Mouse (Mus musculus): ENCODE data around the gene Tshz2.

Gene Tshz2

DNA sequence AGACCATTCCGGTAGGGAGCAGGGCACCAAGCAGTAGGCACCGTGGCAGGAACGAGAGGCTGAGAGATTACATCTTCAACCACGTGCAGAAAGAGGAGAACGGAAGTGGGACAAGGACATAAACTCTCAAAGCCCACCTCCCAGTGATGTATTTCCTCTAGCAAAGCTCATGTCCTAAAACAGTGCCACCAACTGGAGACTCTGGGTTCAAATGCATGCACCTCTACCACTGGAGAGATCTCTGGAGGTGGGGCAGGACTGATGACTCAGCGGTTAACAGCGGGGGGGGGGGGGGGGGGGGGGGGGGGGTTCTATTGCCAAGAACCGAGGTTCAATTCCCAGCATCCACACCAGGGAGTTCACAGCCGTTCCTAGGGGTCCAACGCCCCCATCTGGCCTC lies 410.5 kb downstream of the Tshz2 start:
- no peak for DNase-seq (ENCODE audit: low read depth, low spot score)

DNA sequence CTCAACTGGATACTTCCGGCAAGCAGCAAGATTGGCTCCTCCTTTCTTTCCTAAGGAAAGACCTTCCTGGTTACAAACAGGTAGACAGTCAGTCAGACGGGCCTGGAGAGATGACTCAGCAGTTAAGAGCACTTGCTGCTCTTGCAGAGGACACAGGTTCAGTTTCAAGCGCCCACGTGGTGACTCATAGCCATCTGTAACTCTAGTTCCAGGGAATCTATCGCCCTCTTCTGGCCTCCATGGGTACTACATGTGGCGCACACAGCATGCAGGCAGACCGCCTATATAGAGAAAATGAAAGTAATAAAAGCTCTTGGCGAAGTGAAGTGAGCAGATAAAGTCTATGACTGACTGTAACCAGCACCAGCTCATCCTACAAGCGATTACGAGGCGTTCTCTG lies 413.1 kb downstream of the Tshz2 start:
- DNase-seq (ENCODE audit: low read depth, low spot score) = peak; percentile 30

DNA sequence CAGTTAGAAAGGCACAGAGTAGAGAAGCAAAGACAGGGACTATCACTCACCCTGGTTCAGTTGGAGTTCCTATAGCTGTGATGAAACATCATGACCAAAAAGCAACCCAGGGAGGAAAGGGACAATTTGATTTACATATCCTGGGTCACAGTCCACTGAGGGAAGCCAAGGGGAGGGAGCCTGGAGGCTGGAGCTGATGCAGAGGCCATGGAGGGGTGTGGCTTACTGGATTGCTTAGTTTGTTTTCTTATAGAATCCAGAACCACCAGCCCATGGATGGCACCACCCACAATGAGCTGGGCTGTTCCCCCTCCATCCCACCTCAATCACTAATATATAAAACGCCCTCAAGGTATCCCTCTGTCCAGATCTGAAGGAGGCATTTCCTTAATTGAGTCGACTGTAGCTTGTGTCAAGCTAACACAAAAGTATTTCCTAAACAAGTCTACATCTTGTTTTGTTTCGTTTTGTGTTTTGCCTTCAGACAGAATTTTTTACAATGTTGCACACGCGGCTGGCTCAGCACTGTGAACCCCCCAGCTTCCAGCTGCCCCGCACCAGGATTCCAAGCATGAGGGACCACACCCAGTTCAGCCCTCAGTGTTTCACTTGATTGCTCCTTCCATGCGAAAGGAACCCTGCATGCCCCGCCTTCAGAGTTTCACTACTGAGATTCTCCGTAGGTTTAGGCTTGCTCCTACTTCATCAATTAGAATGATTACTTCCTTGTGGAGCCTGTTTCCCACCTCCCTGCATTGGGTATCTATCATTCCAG lies 413.7 kb downstream of the Tshz2 start:
- no peak for DNase-seq (ENCODE audit: low read depth, low spot score)

DNA sequence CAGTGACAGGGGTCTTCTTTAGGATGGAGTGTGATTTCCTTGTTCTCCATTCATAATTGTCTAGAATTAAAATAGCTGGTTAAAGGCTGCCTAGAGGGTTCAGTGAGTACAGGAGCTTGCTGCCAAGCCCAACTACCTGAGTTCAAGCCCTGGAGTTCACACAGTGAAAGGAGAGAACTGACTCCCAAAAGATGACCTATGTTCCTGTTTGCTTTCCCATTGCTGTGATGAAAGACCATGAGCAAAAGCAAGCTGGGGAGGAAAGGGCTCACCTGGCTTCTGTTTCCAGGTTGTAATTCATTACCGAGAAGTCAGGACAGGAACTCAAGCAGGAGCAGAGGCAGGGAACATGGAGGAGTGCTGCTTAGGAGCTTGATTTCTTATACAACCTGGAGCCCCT lies 416.0 kb downstream of the Tshz2 start:
- no peak for DNase-seq (ENCODE audit: low read depth, low spot score)

DNA sequence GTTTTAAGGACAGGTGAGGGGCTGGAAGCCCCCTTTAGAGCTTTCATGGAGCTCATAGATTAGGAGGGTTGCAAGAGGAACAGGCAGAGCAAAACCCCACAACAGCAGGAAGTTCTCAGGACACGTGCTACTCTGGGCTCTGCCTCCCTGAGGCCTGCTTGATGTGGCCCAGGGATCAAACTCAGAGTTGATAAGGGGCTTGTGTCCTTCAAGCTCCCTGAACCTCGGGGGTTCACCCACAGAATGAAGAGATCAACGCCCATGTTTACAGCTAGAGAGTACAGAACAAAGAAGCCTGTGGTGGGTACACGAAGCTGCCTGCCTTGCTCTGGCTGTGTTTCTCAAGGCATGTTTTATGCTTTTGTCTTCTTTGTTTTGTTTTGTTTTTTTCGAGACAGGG lies 417.8 kb downstream of the Tshz2 start:
- no peak for DNase-seq (ENCODE audit: low read depth, low spot score)

DNA sequence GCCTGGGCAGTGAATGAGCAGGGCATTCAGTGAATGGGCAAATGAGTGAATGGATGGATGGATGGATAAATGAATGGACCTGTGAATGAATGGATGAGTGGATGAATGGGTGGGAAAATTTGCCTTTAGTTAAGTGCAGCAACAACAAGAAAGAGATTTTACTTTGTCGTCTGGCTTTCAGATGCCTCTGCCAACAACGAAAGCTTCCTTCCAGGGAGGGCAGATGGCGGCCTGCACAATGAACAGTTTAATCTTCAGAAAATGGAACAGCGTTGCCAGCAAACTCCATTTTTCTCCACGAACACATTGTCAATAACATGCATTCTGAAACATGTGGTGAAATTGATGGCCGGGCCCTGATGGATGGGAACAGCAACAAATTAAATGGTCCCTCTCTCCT lies 418.6 kb downstream of the Tshz2 start:
- no peak for DNase-seq (ENCODE audit: low read depth, low spot score)

DNA sequence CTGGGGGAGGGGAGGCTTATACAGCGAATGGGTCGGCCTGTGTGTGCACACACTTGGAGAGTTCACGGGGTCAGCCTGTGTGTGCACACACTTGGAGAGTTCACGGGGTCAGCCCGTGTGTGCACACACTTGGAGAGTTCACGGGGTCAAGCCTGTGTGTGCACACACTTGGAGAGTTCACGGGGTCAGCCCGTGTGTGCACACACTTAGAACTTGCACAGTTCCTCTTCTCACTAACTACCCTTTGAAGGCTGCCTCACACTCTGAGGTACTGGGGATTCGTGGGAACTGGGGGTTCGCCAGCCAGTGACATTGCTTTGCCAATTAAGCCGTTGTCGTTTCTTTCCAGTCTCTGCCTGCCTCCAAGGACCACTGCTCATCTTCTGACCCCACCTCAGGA lies 422.1 kb downstream of the Tshz2 start:
- no peak for DNase-seq (ENCODE audit: low read depth, low spot score)

DNA sequence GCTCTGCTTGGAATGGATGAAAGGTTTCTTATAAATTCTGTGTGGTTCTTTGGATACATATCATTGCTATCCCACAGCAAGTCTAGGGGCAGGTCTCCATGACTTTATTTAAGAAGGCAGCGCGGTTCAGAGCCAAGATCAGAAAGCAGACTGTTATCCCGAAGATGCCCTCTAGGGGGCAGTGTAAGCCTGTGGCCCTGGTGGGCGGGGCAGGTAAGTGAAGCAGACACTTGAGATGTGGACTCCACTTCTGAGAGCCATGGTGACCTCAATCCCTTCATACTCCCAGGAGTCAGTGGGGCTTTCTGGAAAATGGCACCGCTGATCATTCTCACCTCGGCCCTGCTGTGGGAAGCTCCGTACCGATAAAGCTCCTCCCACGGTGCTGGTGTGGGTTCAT lies 422.6 kb downstream of the Tshz2 start:
- DNase-seq (ENCODE audit: low read depth, low spot score) = peak; percentile 80

DNA sequence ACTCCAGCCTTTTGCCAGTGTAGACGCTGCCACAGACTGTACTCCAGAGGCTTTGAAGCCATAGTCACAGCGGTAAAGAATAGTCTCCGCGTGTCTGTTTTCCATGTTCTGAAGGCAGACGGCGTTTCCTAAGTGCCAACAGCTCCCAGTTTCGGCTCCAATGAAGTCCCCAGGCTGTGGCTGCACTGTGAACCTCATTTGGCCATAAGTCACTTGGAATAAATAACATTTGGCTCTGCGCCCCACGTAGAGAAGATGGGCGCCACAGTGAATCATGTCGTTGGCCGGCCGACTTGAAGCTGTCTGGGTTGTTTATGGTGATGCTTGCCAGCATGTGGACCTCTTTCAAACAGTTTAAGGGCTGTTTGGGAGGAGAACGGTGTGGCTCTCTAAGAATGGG lies 426.0 kb downstream of the Tshz2 start:
- DNase-seq (ENCODE audit: low read depth, low spot score) = no peak

DNA sequence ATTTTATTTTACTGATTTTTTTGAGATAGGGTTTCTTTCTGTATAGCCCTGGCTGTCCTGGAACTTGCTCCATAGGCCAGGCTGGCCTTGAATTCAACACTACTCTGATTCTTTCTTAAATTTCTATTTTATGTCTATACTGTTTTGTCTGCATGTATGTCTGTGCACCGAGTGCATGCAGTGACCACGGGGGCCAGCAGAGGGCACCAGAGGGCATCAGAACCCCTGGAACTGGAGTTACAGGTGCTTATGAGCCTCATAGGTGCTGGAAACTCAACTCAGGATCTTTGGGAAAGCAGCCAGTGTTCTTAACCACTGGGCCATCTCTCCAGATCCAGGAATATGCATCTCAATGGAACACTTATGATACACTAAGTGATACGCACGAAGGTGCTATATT lies 427.3 kb downstream of the Tshz2 start:
- DNase-seq (ENCODE audit: low read depth, low spot score) = peak; percentile 58

DNA sequence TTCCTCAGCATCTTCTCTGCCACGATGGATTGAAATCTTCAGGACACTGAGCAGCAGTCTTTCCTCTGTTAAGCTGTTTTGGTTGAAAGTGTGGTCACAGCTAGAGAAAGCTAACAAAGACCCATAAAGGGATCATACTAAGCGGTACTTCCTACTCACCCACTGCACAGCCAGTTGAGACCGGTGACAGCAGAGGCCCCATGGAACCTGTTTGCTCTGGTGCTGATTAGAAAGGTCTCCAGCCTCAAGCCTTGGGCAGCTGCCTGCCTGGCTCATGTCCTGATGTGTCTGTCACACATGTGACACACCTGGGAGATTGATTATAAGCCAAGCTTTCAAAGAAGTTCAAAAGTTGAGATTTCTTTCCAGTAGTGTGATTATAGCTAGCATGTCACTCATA lies 429.6 kb downstream of the Tshz2 start:
- no peak for DNase-seq (ENCODE audit: low read depth, low spot score)

DNA sequence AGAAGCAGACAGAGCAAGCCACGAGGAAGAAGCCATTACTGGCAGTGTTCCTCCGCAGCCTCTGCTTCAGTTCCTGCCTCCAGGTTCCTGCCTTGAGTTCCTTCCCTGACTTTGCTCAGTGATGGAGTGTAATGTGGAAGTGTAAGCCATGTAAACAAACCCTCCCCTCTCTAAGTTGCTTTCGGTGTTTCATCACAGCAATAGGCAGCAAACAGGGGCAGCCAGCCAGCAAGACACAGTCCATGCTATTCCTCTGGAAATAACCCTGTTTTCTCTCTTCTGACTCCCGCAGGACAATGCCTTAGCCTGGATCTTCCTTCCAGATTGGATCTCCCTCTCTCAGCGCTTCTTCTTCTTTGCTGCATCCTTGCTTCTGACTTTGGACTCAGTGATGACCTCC lies 437.2 kb downstream of the Tshz2 start:
- no peak for DNase-seq (ENCODE audit: low read depth, low spot score)

DNA sequence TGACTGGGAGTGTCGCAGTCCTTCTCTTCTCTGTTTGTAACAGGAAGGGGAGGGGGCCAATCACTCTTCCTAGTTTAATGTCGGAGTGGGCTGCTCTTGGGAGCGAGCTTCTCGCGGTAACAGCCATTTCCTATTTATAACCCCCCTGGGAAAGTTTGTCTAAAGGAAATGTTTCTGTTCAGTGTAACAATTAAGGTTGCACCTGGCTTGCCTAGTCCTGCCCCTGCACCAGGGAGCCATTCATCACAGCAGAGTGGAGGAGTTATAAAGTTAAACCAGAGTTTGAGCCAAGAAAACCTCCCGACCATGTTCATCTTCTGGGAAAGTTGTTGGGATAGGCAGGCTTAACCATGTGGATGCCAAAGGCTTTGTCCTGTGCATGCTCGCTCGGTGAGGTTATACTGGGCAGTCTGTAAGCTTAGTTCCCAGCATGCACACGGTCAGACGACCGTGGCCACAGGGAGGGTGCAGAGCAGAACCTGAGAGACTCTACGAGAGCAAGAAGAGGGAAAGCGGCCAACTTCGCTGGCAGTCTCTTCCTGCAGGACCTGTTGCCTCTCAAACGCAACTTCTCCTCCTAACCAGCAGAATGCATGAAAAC lies 437.9 kb downstream of the Tshz2 start:
- DNase-seq (ENCODE audit: low read depth, low spot score) = no peak

DNA sequence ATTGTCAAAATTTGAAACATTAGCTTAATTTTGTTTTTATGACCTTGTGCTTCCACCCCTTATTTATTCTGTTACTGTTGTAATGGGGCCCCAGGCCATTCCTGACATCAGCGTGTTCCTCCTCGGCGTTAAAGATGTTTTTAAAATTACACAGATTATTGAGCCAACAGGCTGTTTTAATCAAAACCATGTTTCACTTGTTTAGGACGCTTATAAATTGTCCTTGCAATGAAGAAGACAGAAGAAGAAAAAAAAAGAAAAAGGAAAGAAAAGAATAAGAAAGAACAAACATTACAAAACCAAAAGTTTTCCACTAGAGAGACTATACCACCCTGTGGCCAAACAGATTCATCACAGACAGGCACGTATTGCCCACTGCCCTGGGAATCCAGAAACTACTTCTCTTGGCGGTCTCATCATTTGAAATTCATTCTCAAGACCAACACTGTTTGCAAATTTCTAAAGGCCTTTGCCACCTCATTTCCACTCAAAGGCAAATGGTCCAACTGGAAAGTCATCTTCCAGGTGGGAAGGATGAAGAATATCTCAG lies 444.2 kb downstream of the Tshz2 start:
- no peak for DNase-seq (ENCODE audit: low read depth, low spot score)

DNA sequence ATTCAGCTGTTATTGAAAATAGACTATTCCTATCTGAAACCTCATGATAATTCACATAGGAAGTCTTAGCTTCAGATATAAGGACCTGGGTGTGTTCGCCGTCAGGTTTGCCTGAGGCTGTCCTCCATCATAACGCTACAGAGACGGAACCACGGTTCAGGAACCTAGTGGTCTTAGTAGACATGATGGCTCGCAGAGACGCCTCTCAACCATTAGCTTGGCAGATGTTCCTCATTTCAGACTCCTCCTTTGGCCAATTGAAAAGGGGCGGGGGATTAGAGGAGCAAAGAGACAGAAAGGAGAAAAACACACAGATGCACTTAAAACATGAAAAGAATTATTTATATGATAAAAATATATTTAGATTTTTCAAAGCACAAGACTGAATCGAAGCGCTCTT lies 445.2 kb downstream of the Tshz2 start:
- DNase-seq (ENCODE audit: low read depth, low spot score) = no peak

DNA sequence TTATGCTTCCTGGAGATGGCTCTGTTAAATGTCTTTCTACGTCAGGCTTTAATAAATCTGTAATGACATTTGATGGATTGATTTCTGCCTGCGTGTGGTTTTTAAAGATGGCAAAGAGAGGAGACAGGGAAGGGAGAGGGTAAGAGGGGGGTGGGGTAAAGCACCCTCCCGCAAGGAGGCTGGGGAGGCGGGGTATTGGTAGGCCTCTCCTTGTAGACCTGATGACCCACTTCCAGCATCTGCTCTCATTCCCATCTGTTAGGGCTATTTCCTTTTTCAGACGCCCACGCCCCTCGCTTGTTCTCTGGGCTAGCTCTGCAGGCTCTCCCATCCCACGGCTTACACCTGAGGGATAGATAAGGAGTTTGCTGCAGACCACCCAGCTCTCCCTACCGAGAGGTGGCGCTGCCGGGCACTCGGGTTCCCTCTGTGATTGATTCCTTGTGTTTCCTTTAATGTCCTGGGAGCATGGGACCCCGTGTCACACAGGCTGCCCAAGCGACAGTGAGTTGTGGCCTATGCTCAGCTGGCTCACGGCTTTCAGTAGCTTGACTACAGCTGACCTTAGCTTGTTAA lies 445.7 kb downstream of the Tshz2 start:
- DNase-seq (ENCODE audit: low read depth, low spot score) = no peak

DNA sequence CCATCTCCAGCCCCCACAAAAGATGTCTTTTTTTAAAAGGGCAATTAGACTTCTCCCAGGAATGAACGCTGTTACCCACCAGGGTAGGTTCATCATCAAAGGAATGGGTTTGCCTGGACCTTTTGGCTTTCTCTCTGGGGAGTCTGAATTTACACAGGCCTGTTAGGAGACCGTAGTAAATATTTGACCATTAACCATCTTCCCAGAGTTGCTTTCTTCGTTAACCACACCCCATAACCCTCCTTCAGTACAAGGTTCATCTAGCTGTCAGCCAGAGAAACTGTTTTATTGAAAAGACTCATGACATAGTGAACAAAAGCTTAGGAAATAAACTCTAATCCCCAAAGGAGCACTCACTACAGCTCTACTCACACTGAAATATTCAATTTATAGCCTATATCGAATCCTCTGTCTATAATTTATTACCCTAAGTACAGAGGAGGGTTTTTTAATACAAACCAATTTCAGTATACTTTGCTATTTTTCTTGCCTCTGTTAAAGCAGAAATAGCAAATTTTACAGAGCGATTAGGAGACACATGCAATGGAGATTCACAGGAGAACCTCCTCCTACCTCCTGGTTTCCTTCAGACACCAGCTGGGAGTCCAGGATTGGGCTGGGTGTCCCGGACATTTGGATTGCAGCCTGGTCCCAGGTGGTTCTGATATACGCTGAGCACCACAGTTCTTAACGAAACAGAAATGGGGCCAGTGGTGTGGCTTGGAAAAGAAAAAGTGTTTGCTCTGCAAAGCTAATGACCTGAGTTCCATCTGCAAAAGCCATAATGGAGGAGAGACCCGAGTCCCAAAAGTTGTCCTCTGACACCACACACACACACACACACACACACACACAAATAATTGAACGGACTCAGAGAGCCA lies 459.0 kb downstream of the Tshz2 start:
- no peak for DNase-seq (ENCODE audit: low read depth, low spot score)

DNA sequence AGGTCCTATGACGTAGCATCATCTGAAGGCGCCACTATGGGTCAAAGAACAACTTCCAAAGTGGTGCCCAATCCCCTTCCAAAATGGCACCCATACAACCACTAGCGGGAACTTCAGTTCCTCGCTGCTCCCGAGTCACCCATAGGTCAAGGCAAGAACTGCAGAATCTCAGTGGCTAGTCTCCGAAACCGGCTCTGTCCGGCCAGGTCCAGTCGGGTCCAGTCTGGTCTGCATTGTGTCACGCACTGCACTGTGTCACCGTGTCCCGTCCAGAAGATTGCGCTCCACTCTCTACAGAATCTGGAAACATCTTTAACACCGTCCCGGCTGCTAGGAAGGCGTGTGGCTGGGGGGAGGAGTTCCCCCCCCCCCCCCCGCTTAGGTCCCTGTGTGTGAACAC lies 461.4 kb downstream of the Tshz2 start:
- no peak for DNase-seq (ENCODE audit: low read depth, low spot score)

DNA sequence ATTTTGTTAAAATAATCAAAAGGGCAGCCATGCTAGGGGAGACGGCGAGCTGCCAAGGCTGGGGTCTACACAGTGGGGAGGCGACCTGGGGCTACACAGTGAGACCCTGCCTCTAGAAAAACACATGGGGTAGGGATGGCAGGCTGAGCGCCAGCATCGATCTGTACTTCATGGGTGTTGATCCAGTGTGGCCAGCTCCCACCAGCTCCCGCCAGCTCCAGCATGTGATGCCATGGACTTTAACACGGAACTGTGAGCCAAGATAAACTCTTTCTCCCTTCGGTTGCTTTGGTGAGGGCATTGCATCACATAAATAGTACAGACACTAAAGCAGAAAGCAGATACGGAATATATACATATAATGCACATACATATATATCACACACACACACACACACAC lies 462.1 kb downstream of the Tshz2 start:
- DNase-seq (ENCODE audit: low read depth, low spot score) = no peak

DNA sequence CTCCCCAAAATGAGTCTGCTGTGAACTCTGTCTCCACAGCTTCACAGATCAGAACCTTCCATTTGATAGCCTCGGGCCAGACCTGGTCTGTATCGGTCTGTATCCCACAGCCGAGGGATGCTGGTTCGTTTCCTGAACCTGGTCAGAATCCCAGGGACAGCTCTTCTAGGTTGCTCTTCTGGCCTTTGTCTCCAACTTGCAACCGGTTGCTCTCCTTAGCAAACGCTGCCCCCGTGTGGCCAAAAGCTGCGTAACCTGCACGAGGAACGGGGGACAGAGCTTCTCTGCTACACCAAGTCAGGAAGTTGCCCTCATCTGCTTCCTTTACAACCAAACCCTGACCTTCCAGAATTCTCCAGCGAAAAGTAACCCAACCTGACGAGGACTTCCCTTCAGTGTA lies 468.3 kb downstream of the Tshz2 start:
- DNase-seq (ENCODE audit: low read depth, low spot score) = peak; percentile 91

DNA sequence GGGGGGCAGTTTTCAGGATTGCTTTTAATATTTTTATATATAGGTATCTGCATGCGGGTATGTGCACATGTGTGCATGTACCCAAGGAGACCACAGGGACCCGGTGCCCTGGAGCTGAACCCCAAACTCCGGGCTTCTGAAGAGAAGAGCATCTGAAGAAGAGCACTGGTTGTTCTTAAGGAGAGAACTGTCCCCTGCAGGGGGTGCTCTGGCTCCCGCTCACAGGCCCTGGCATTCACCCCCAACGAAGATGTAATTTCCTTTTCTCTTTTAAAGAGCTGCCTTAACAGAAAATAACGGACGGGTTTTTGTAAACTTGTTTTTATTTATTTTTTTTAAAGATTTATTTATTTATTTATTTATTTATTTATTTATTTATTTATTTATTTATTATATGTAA lies 469.1 kb downstream of the Tshz2 start:
- peak; percentile 49 for DNase-seq (ENCODE audit: low read depth, low spot score)

DNA sequence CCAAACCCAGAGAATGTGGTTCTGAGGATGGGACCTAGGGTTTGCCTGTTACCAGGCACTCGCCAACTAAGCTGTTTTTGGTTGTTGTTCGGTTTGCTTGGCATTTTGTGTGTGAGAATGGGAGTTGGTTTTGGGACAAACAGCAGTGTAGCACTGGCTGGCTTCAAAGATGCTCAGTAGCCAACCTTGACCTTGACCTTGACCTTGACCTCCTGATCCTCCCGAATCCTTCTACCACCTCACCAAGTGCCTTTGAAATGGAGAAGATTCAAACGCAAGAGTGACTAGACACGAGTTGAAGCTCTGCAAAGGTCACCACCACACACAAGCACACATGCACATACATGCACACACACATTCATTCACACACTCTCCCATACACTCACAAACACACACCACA lies 470.5 kb downstream of the Tshz2 start:
- no peak for DNase-seq (ENCODE audit: low read depth, low spot score)

All from CD4-positive, CD25-positive, alpha-beta regulatory T cell, adult 2 months (primary cell).